Mouse (Mus musculus) heart, postnatal 0 days (tissue): Measurements from ENCODE around the gene Hoxc9.
A peak's percentile ranks its signal among the peaks of the same experiment; 100 is the strongest.

Experiments
- CTCF ChIP-seq: IDR thresholded peaks from 2 replicates; pipeline ENCODE4 v1.5.1; 2016; ENCODE audit warnings: antibody characterized with exemption, control low read depth, low read depth
- EP300 ChIP-seq: IDR thresholded peaks from 2 replicates; pipeline ENCODE4 v1.6.1; 2016; ENCODE audit warnings: antibody characterized with exemption, low read depth

DNA sequence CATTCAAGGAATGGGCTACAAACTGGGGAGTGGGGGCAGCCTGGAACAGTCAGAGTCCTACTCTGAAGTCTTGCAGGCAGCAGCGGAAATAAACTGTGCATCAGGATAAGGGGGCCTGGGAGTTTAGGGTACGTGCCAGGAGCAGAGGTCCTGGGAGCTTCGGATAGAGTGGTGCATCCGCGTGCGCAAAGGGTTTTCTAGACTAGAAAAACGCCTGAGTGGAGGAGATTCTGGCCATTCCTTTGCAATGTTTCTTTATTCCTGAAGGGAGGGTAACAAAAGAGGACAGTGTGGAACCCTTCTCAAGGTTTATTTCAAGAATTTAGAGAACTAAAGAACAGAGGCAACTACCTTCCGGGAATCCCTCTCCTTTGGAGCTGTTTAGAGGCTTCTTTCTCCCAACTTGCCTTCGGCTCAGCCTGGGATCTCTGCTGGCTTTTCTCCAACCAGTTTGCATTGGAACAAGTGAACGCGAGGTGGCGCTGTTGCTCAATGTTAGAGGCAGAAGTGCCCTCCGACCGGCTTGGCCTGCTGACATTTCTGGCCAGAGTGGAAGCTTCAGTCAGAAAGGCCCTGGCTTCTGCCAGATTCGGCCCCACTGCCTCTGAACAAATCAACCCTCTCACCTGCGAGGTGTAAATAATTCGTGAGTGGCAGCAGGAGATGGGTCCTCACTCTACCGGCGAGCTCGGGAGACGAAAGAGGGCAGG, 11.0 kb downstream of the Hoxc9 start:
- no peak for TF ChIP-seq EP300
- TF ChIP-seq CTCF = peak; percentile 93
